Mouse (Mus musculus) intestine, embryonic 16.5 days (tissue): ENCODE measurements around the gene G3bp2. TPM values are rescaled to one million over a fixed set of nuclear protein-coding genes. Genes with fewer than 3 reads are reported as not detected.

Source experiments
- ATAC-seq: fragments of 200-750 bp; cut with Nextera tagmentation; 2 replicates; pipeline ENCODE4 v1.8.0; 2017; ENCODE audit warnings: moderate TSS enrichment, moderate library complexity
- H3K27ac ChIP-seq: fragments of 300-500 bp; sonication (generic); 2 replicates; pipeline ENCODE4 v1.5.1; 2014; ENCODE audit warnings: mild to moderate bottlenecking, low read length
- H3K27me3 ChIP-seq: fragments of 300-500 bp; sonication (generic); replicated peaks from 2 replicates; pipeline ENCODE4 v1.6.1; 2014; ENCODE audit warnings: low read length, control low read depth, mixed read lengths; ENCODE audit not compliant: control insufficient read depth, insufficient read depth
- H3K36me3 ChIP-seq: fragments of 300-500 bp; sonication (generic); 2 replicates; pipeline ENCODE4 v1.6.1; 2014; ENCODE audit warnings: low read length, control low read depth; ENCODE audit not compliant: control insufficient read depth, insufficient read depth
- H3K4me1 ChIP-seq: fragments of 300-500 bp; sonication (generic); 2 replicates; pipeline ENCODE4 v1.6.1; 2014; ENCODE audit warnings: low read length, control low read depth, mixed read lengths; ENCODE audit not compliant: control insufficient read depth, insufficient read depth
- H3K4me2 ChIP-seq: fragments of 300-500 bp; sonication (generic); 2 replicates; pipeline ENCODE4 v1.6.1; 2014; ENCODE audit warnings: low read depth, low read length, control low read depth
- H3K4me3 ChIP-seq: fragments of 300-500 bp; sonication (generic); 2 replicates; pipeline ENCODE4 v1.5.1; 2014; ENCODE audit warnings: mild to moderate bottlenecking, low read length
- H3K9ac ChIP-seq: fragments of 300-500 bp; sonication (generic); 2 replicates; pipeline ENCODE4 v1.6.1; 2014; ENCODE audit warnings: low read depth, low read length
- H3K9me3 ChIP-seq: fragments of 300-500 bp; sonication (generic); 2 replicates; pipeline ENCODE4 v1.6.1; 2016; ENCODE audit warnings: low read length, control low read depth; ENCODE audit not compliant: control insufficient read depth
- WGBS: fragments of 180-500 bp; shearing (Covaris S2); extraction: QIAGEN DNeasy Blood & Tissue Kit; methylation state at CpG from one replicate; pipeline ENCODE4 v1.1.7; 2014; 5-methylcytosine and 5-hydroxymethylcytosine counted together
- polyA plus RNA-seq: library from polyadenylated mRNA; unstranded; fragments of >200 nt; fragmentation: Nextera tagmentation; extraction: Ambion mirVana; gene quantifications from 2 replicates; pipeline ENCODE4 v1.2.1, GENCODE M21; 2015

G3bp2 gene
- polyA plus RNA-seq, 1 experiment from 2014 or later, result 167 TPM

DNA sequence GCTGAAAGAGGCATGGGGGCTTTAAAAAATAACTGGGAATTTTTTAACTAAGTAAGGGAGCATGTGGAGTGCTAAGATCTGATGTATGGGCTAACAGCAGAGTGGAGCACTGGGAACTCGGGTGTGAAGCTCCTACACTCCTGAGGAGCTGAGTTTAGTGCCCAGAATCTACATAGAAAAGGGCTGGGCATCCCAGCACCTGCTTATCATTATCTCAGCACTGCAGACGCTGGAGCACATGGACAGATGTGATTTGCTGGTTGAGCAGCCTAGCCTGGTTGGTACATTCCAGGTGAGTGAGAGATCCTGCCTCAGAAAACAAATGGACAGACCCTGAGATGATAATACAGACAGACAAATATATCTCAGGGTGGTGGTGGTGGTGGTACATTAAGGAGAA, 73.7 kb downstream of the G3bp2 start:
- Histone ChIP-seq H3K27ac (no peak overlapping the region), H3K9me3 (no peaks in the 10 kb centered on the region), H3K27me3 (no peaks in the 10 kb centered on the region), H3K9ac (no peak overlapping the region), H3K36me3 (no peaks in the 10 kb centered on the region), H3K4me1 (no peaks in the 10 kb centered on the region), H3K4me3 (no peak overlapping the region), H3K4me2 (no peak overlapping the region)
- WGBS, result 45% methylated on average over 2 of the region's 2 CpGs
- ATAC-seq, result no peak

GRCm38 (mm10) chr5:92003011-92003410, 80.5 kb downstream of the G3bp2 start:
- peaks cover 3% of the 10 kb centered on the region; the same call in 1 of the 2 replicates for H3K9me3 ChIP-seq
- H3K4me2 ChIP-seq, result no peak overlapping the region
- no peaks in the 10 kb centered on the region for H3K27me3 ChIP-seq
- WGBS, result 61% methylated on average over 2 of the region's 2 CpGs
- ATAC-seq, result no peak
- H3K27ac ChIP-seq, result no peak overlapping the region
- no peaks in the 10 kb centered on the region for H3K4me1 ChIP-seq
- no peaks in the 10 kb centered on the region for H3K36me3 ChIP-seq
- H3K9ac ChIP-seq, result no peak overlapping the region
- H3K4me3 ChIP-seq, result no peak overlapping the region

Other genes starting within 250 kb of the G3bp2 start
- gene Rchy1, start 120.7 kb downstream of the G3bp2 start, polyA plus RNA-seq, result 75.1 and 77.3 TPM in 2 replicates
- not detected in 2 replicates for gene Odaph, start 96.2 kb downstream of the G3bp2 start, polyA plus RNA-seq
- 2.7 and 3.7 TPM in 2 replicates for gene Cdkl2, start 39.8 kb downstream of the G3bp2 start, polyA plus RNA-seq
- gene Uso1, start 54.2 kb upstream of the G3bp2 start, polyA plus RNA-seq, result 43.5 and 46.7 TPM in 2 replicates
- not detected in 2 replicates for gene U90926, start 131.7 kb upstream of the G3bp2 start, polyA plus RNA-seq
- gene Ppef2, start 172.6 kb upstream of the G3bp2 start, polyA plus RNA-seq, result 0.57 and 0.88 TPM in 2 replicates
- 30.8 and 32.2 TPM in 2 replicates for gene Naaa, start 194.5 kb upstream of the G3bp2 start, polyA plus RNA-seq
- 32.8 and 35.8 TPM in 2 replicates for gene Sdad1, start 226.8 kb upstream of the G3bp2 start, polyA plus RNA-seq
- 0.16 TPM in 1 of 2 replicates, not detected in the other for gene Cxcl9, start 244.4 kb upstream of the G3bp2 start, polyA plus RNA-seq
- gene Art3, start 248.1 kb upstream of the G3bp2 start, polyA plus RNA-seq, result 4.4 and 5.6 TPM in 2 replicates